Mouse (Mus musculus) ES-Bruce4 (cell line): ENCODE results near the gene Pgp.

ENCODE experiments used
- CTCF ChIP-seq: IDR thresholded peaks from one replicate; pipeline ENCODE4 v1.8.1; 2011; ENCODE audit warnings: low read depth, low read length
- EP300 ChIP-seq: IDR thresholded peaks from 2 replicates; pipeline ENCODE4 v1.6.1; 2011; ENCODE audit warnings: low read depth, low read length; ENCODE audit not compliant: insufficient read depth
- POLR2A ChIP-seq: IDR thresholded peaks from one replicate; pipeline ENCODE4 v1.8.1; 2011; ENCODE audit warnings: low read length; ENCODE audit not compliant: insufficient read depth

DNA sequence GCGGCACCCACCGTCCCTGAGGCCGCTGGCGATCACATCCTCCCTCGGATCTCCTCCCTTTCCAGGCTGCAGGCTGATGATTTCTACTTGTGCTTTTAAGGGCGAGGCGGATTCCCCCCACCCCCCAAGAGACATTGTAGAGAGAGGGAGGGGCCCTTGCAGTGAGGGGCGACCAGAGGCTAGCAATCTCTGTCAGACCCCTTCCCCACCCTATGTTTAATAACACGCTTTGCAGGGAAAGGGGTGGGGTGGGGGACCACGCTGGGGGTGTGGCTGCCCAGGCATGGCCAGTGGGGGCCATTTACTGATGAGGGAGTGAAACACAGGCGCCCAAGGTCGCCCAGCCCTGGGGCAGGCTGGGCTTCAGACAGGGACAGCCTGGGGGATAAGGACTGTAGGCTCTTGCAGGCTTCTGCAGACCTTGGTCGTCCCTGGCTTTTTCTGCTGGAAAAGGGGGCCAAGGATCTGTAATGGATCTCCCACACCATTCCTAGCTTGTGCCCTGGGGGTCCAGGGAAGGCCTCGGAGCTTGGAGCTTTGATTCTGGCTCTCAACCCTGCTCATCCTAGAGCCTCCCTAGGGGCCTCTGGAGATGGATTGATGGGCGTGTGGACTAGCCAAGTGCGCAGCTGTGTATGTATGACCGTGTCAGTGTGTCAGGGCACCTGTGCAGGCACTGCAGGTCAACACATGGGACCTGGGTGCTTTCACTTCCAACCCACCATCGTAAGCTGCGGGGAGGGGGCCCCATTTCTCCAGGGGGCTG lies 19.3 kb downstream of the Pgp start:
- no peak for TF ChIP-seq CTCF
- no peak for TF ChIP-seq POLR2A
- no peak for TF ChIP-seq EP300
